Mouse (Mus musculus) adrenal gland, adult (tissue): Measurements from ENCODE around the gene D13Ertd608e.
"Not testable (repeated sequence)": the region's sequence is repeated elsewhere in the genome, so short reads cannot be mapped to it uniquely, and the experiment has no call there.

Source experiments
- DNase-seq, 2 experiments: peaks; one replicate each; pipeline ENCODE4 v3.0.0; 2022 to 2023; ENCODE audit warnings: low spot score in 1 of 2; ENCODE audit not compliant: inconsistent age in 2 of 2

The D13Ertd608e gene

DNA sequence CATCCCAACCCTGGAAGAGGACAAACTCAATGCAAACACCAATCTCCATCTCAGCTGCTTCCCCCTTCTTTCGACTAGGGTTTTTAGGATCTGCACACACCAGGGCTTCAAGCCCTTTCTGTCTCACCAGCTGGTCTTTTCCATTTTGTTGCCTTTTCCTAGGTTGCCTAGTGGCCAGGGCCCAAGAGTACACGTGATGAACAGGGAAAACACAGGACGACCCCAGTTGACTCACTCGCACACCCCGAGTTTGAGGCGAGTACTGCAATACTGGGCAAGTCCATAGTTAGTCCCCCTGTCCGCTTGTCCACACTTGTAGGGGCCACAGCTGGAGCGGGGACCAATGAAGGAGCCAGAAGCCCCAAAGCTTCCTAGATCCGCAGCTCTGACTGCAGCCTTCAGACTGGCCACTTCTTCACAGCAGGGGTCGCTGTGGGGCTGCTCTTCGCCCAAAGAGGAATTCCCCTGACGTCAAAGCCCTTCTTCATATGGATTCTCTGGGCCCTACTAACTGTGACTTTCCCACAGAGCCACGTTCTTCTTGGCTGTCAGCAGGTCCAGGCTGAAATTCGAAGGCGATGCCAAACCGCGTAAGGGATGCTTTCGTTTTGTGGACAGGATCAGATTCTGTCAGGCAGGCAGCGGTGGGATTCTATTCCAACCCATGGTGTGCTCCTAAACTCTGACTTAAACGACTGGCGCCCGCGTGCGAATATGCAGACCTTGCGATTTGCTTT is at the start of gene D13Ertd608e:
Gene D13Ertd608e (plus strand): TSS at position 687 of the 737 bp plus-strand sequence.
- peak; percentile 49 to 78 for DNase-seq

DNA sequence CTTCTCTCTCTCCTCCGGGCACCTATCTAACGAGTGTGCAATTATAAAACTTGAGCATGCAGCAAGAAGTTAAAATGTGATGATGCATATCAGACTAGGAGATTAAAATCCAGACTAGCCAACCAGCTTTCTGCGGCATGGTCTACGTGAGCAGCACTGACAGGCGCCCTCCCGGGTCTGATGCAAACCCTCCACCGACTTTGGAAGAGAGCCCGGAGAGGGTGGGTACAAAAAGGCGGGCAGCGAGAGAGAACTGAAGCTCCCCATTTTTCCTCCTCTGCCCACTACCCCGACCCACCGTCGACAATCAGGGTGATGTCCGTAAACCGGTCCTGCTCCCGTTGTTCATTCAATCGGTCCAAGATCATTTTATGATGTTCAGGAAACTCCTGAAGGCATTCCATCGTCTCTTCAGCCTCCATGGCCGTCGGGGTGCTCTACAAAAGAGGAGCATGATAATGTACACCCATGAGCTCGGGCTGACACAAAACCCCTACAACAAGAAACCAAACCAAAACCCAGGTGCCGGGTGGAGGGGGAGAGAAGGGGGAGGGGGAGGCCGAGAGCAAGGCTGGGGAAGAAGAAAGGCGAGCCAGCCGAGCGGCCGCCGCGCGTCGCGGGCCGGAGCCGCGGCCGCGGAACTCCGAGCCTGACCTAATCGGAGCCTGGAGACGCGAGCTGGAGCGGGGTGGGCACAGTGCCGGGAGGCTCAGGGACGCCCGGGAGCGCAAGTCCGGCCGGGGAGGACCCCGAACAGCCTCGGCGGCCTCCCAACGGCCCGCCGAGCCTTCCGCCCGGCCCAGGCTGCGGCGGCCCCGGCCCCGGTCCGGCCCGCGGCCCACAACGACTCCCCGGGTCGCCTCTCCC is 45.7 kb upstream of the D13Ertd608e start:
- DNase-seq, result peak; percentile 71 to 92

DNA sequence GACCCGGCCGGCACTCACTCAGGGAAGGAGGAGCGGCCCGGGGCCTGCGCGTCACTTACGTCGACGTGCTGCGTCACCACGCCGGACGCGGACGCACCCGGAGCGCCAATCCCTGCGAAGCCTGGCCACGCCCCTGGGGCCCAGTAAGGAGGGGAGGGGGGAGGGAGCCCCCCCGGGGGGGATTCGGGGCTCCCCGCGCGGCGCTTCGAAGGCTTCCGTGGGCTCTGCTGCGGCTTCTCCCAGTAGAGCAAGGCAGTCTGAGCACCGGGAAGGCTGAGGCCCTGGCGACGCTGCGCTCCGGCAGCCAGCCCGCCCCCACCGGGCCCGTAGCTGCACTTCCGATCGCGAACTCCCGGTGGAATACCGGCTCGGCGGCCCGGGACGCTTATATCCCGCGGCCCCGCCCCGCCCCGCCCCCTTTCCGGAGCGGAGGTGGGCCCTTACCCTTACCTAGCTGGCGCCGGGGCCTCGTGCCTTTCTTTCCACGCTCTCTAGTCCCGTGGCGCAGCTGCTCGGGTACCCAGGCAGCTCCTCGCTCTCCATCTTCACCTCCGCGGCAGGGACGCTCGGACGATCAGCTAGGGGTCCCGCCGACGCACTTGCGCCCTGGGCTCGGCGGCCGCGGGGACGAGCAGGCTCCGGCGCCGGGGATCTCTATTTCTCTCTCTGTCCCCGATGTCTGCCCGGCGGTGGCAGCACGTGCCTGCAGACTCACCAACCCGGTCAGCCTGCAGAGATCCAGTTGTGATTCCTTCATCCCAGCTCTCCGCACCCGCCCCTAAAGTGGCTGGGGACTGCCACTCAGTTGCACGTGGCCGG is 44.8 kb upstream of the D13Ertd608e start, which contains the start of gene Zfp131:
Gene Zfp131 (minus strand): TSS at position 129 of the 819 bp plus-strand sequence.
- peak; percentile 96 for DNase-seq

DNA sequence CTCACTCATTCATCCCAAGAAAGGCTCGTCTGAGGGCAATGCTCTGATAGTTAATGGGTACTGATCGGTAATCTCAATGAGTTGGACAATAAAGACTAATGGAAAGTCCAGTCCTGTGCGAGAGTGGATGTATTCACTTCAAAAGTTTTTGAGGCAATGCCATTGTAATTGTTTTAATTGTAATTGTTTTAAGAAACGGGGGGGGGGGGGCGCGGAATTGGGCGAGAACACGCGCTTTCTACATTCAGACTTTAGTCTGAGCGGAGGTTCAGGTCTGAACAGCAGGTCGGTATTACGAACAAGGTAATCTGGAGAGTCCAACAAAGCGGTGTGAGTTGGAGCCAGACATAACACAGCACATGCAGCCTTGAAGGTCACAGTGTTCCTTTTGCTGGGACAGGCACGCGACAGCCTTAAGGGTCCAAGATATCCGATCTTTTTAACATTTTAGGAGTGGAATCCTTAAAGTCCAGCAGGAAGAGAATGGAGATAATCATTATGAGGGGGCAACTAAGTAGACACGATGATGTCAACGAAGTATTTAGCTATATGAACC is 44.1 kb upstream of the D13Ertd608e start:
- peak; percentile 50 to 65 for DNase-seq

DNA sequence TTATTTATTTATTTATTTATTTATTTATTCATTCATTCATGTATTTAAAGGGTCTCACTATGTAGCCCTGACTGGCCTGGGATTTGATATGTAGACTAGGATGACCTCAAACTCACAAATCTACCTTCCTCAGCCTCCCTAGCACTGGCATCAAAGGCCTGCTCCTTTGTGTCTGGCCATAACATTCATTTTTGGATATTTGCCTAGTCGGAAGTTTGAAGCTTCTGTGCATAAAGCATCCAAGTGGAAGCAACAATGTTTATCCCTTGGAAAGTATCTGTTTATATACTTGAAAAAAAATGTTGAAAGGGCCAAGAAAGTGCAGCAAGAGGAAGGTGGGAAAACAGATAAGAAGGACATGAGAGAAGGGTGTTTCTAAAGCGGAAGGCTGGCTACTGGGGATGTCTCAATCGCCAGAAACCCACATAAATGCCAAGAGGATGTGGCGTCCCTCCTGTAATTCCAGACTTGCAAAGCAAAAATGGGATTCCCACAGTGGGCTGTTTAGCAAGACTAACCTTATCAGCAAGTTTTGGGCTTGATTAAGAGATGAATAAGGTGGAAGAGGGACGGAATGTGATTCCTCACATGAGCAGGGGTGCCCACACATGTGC is 42.9 kb upstream of the D13Ertd608e start:
- no peak for DNase-seq

DNA sequence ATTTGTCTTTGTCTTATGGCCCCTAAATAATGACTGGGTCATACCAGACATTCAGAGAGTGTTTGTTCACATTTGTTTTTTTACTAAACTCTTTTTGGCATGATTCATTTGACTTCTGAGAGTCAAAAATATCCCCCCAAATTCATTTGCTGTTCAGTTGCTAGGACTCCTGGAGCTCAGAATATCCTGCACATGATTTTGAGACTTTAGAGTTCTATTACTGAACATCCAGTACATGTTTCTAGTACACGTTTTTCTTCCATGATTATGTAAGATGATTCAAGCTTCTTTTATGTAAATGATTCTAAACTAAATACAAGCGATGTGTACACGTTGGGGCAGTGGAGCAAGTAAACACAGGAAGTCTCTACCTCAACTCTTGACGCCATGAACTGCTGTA is 38.1 kb upstream of the D13Ertd608e start:
- DNase-seq, result no peak

DNA sequence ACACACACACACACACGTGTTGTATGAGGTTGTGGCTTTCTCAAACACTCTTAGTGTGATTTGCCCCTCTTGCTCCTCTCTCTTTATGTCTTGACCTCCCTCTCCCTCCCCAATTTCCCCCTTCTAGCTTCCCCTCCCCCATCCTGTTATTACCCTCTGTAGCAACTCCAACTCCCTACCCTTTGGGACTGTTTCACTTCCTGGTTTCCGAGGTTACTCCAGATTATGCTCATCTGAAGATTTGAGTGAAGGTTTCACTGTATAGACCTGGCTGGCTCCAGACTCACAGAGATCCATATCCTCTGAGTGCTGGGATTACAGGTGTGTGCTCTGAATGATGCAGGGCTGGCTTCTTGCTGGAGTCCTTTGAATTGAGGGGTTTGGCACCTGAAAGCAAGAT is 26.9 kb upstream of the D13Ertd608e start:
- no peak for DNase-seq

DNA sequence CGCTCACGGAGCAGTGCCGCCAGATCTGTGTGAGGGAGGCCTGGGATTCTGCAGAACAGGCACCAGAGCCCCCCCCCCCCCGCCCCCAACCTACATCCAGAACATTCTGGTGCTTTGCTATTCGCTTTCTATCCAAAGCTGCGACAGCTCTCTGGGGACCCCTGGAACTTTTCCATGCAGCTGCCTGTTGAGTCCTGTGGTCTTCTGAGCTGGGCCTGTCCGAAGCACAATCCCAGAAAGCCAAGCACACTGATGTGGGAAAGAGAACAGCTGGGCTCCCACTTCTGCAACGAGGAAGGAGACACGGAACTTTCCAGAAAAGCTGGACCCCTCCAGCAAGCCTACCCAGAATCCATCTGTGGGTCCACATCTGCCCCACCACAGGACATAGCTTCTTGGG is 25.8 kb upstream of the D13Ertd608e start:
- DNase-seq, result no peak

DNA sequence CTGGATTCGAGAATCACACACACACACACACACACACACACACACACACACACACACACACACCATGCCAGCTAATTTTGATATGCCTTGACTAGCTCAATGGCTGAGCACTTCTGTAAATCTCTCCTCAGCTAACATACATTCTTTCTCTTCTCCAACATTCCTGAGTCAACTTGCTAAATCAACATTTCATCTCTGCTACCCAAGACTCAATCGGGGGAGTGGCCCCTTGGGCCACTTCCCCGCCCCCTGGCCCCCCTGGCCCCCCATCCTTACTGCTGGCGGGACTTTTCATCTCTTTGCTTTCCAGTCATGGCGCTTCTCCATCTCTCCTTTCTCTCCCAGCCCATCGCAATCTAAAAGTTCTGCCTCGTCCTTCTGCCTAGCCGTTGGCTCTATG is 19.0 kb upstream of the D13Ertd608e start:
- no peak for DNase-seq

DNA sequence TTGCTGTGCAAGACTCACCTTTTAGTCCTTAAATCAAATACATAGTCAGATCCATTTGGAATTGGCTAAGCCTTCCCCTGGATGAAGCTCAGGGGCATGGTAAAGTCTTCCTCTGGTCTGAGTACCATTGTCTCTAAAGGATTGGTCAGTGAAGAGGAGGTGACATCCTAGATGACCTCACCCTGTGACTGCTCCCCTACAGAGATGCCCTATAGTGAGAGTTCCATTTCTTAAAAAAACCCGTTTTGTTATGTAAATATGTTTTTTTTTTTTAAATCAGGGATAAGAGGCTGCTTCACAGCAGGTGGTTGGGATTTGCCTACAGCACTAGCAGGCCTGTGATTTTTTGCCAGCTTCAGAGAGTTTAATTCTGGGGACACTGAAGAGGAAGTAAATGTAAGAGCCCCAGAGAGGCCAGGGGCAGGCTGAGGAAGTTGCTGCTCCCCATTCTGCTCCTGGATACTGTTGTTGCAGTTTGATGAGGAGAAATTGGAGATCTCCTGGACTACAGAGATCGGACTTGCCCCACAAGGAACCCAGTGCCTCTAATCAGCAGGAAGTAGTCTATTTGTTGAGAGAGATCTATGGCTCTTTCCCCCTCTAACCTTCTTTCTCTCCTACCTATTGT is 18.1 kb upstream of the D13Ertd608e start:
- no peak for DNase-seq

DNA sequence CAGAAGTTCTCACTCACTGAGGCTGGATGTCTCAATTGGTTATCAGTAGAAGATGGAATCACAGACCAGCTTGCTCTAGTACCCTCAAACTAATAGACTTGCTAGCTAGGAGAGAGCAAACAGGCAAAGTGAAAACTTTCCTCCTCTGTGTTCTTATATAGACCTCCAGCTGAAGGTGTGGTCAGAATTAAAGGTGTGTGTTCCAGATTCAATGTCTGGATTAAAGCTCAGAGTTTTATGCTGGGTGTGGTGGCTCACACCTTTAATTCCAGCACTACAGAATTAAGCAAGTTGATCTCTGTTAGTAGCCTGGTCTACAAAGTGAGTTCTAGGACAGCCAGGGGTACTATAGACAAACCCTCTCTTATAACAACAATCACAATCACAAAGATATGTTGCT is 5.7 kb upstream of the D13Ertd608e start, which contains the start of gene AF067063:
Gene AF067063 (minus strand): TSS at position 101 of the 400 bp plus-strand sequence.
- DNase-seq, result not testable (repeated sequence)

DNA sequence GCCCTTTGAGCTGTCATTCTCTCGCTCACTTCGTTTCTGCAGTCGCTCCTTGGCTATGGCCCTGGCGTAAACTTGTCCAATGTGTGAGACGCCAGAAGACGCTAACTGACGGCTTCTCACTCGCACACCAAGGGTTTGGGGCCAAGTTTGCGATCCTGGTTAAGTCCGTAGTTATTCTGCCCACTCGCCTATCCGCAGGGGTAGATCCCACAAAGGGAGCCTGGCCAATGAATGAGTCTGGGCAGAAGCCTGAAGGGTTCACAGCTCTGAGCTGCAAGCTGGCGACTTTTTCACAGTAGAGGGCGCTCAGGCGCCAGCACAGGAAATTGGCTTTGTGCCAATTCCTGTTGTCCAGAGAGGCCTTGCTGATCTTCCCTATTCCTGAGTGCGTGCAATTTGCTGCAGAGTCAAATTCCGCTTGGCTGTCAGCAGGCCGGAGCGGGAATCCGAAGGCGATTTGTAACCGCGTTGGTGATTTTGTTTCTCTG is 562 bp downstream of the D13Ertd608e start:
- DNase-seq, result peak; percentile 32 to 80

DNA sequence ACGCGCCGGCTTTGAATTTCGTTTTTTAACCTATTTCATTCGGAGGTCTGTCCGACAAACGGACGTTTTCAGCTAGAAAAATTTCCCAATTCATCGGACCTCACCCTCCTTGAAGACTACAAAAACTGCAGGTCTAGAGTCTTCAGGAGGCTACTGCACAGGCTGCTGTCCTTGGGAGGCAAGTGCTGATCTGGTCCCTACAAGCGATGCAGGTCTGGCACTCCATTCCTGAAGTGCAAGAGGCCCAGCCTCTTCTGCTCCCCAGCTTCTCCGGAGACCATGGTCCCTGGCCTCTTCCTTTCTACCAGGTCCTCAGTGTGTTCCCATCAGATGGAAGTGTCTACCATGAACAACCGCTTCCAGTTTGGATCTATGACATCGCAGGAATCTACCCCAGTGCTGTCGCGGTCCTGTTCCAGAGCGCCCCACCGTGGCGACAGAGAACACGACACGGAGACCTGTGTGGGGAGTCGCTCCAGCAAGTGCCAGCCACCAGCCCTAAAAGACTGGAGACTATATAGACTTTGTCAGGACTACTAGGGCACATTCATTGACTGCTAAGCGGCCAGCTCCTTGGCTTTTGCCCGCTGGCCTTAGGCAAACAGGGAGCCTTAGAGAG is 2.0 kb downstream of the D13Ertd608e start:
- DNase-seq, result peak; percentile 37 to 77

DNA sequence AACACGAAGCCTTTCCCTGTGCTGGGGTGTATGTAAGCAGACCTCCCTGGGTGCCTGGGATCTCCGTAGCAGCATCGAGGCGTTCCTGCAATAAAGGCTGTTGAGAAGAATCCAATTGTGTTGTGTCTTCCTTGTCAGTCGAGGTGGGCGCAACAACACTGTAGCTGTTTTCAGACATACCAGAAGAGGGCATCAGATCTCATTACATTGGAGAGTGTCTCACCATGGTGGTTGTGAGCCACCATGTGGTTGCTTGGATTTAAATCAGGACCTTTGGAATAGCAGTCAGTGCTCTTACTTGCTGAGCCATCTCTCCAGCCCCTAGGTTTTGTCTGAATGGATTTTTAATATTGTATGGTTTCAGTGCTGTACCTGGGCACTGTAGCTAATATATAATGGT is 4.2 kb downstream of the D13Ertd608e start:
- peak in 1 of 2 experiments; percentile 36 for DNase-seq

DNA sequence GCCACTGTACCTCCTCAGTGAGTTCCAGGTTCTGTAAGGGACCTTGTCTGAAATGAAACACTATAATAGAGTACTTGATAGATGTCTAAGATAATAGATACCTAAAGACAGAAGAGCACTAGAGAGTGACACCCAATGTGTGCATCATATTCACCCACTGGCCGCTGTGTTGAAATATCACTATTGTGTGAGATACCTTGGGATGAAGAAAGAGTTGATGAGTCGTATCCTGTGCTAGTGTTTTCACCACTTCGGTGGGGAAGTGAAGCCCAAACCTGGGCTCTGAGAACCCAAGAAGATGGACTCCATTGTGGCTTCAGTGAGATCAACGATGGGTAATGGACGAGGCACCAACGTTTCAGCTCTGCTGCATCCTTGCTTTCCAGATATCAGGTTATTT is 26.6 kb downstream of the D13Ertd608e start:
- DNase-seq, result not testable (repeated sequence)

DNA sequence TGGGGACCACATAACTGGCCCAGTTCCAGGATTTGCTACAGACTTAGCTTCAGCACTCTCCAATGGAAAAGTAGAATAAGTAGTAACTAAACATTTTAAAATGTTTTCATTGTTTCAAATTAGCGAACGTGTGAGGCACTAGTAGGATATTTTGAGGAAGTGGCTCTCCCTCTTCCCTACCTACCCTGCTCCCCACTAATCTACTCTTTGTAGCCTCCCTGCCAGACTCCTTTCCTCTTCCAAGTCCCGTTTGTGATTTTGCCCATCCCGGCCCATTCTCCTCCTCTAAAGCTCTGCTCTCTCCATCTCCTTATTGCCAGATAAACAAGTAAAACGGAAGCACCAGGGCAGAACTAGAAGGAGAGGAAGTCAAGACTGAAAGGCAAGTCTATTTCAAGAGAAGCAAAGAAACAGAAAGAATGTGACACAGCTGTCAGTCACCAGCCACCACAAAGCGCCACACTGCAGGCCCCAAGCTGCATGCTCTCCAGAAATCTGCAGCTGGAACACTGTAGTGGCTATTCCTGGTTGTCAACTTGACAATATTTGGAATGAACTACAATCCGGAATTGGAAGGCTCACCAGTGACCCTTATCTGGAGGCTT is 28.7 kb downstream of the D13Ertd608e start:
- DNase-seq, result not testable (repeated sequence)

DNA sequence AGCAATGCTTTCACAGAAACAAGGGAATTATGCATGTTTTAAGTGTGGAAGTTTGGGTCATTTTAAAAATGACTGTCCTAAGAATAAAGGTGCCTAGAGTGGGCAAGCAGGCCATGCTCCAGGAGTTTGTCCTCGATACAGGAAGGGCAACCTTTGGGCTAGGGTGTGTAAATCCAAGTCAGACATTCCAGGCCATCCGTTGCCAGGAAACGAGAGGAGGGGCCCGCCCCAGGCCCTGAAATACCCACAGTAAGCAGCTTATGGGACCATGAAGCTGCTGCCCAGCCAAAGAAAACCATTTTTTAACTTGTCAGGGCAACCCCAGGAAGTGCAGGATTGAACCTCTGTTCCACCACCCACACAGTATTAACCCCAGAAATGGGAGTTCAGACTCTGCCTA is 51.1 kb downstream of the D13Ertd608e start:
- peak in 1 of 2 experiments; percentile 23 for DNase-seq

DNA sequence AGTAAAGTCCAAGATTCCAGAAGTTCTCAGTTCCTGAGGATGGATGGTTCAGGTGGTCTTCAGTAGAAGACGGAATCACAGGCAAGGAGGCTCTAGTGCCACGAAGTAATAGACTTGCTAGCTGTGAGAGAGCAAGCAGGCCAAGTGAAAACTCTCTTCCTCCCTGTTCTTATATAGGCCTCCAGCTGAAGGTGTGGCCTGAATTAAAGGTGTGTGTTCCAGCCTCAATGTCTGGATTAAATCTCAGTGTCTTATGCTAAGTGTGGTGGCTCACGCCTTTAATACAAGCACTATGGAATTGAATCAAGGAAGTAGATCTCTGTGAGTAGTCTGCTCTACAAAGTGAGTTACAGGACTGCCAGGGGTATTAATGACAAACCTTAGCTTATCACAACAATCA is 58.9 kb downstream of the D13Ertd608e start, which contains the start of gene Tcstv1:
Gene Tcstv1 (minus strand): TSS at position 101 of the 400 bp plus-strand sequence.
- not testable (repeated sequence) for DNase-seq
